In genomic region chr8:91516422-91516821, GRCm38 (mm10) we compare ENCODE assay signal across 19 mouse cellular contexts.
DNase-seq lines count a peak whose midpoint lies in the region; ATAC-seq lines count a peak whose summit lies in the region.
"Had no signal": no experiment of that assay in that cellular context is flagged by ENCODE, and none has a peak within 500 bp of the region (broad histone marks: within the 10 kb centered on the region; RNA-seq: fewer than 3 reads in every experiment).

No protein-coding gene starts in this region.

- 10% methylated on average over 7 of the region's 7 CpGs for WGBS in kidney, embryonic 14.5 days
- 7% methylated on average over 7 of the region's 7 CpGs for WGBS in neural tube, embryonic 11.5 days
- WGBS in limb, embryonic 12.5 days: 7% methylated on average over 7 of the region's 7 CpGs

- no peak for DNase-seq in kidney, adult 8-10 months
- DNase-seq in neural tube, embryonic 11.5 days (ENCODE audit: low spot score): no peak
- no peak for DNase-seq in neural tube, embryonic 10.5 days (ENCODE audit: extremely low spot score, low spot score)
- DNase-seq in right cerebral cortex, postnatal 25 days: no peak
- DNase-seq: adrenal gland, adult 2 months; adrenal gland, postnatal 25 days; cerebellum, adult 2 months; gastrocnemius, postnatal 36 days; heart, adult 11 months; heart, postnatal 10 days; heart, postnatal 4 days had no signal

- H3K4me3 ChIP-seq in kidney, embryonic 14.5 days (ENCODE audit: low read length): no peak overlapping the region
- no peak overlapping the region for H3K4me3 ChIP-seq in neural tube, embryonic 11.5 days (ENCODE audit: low read depth, low read length)
- H3K4me3 ChIP-seq in limb, embryonic 12.5 days (replicated peaks): no peak overlapping the region
- H3K4me3 ChIP-seq: embryonic facial prominence, embryonic 15.5 days; erythroblast, embryonic 14.5 days; forebrain, embryonic 10.5 days had no signal

- H3K4me2 ChIP-seq in kidney, embryonic 14.5 days (replicated peaks; ENCODE audit: low read depth, low read length): no peak overlapping the region
- peak overlapping the region; percentile 24; the same call in 1 of the 2 replicates for H3K4me2 ChIP-seq in neural tube, embryonic 11.5 days (ENCODE audit: low read depth)
- H3K4me2 ChIP-seq in limb, embryonic 12.5 days: 0 out of 2 replicates have a peak overlapping the region, but pooled peaks have one; percentile 1
- H3K4me2 ChIP-seq: embryonic facial prominence, embryonic 15.5 days; hindbrain, embryonic 14.5 days had no signal

- peak overlapping the region; percentile 12; the same call in 1 of the 2 replicates for H3K27ac ChIP-seq in kidney, embryonic 14.5 days (ENCODE audit: low read depth, low read length)
- peak overlapping the region; percentile 70; the same call in 1 of the 2 replicates for H3K27ac ChIP-seq in neural tube, embryonic 11.5 days (ENCODE audit: low read depth, low read length)
- H3K27ac ChIP-seq in limb, embryonic 12.5 days: no peak overlapping the region
- H3K27ac ChIP-seq: embryonic facial prominence, embryonic 15.5 days; forebrain, embryonic 10.5 days; hindbrain, embryonic 14.5 days had no signal

- peak; percentile 57; the same call in 1 of the 2 replicates for ATAC-seq in kidney, embryonic 14.5 days (ENCODE audit: low FRiP score, low TSS enrichment)
- ATAC-seq in neural tube, embryonic 11.5 days (ENCODE audit: insufficient read depth, low FRiP score, low TSS enrichment): no peak
- no peak for ATAC-seq in limb, embryonic 12.5 days (ENCODE audit: insufficient number of reproducible peaks, insufficient read depth, low FRiP score, low TSS enrichment, low read depth)
- ATAC-seq in cerebellum, adult (ENCODE audit: insufficient number of reproducible peaks, low FRiP score, low TSS enrichment): no peak
- ATAC-seq: forebrain, embryonic 14.5 days had no signal

- no peaks in the 10 kb centered on the region for H3K36me3 ChIP-seq in kidney, embryonic 14.5 days (ENCODE audit: control insufficient read depth, insufficient read depth, low read length)
- H3K36me3 ChIP-seq in neural tube, embryonic 11.5 days (ENCODE audit: control insufficient read depth, insufficient read depth, low read length): no peaks in the 10 kb centered on the region
- H3K36me3 ChIP-seq in limb, embryonic 12.5 days: no peaks in the 10 kb centered on the region
- H3K36me3 ChIP-seq: embryonic facial prominence, embryonic 15.5 days; forebrain, embryonic 10.5 days had no signal

- H3K9me3 ChIP-seq in kidney, embryonic 14.5 days (ENCODE audit: control insufficient read depth, low read length): no peaks in the 10 kb centered on the region
- no peaks in the 10 kb centered on the region for H3K9me3 ChIP-seq in neural tube, embryonic 11.5 days (ENCODE audit: control insufficient read depth, low read length)
- H3K9me3 ChIP-seq in limb, embryonic 12.5 days: no peaks in the 10 kb centered on the region
- H3K9me3 ChIP-seq: embryonic facial prominence, embryonic 15.5 days; forebrain, embryonic 10.5 days had no signal

- peaks cover 41% of the 10 kb centered on the region for H3K4me1 ChIP-seq in kidney, embryonic 14.5 days (ENCODE audit: control insufficient read depth, insufficient read depth, low read length)
- peaks cover 44% of the 10 kb centered on the region for H3K4me1 ChIP-seq in neural tube, embryonic 11.5 days (ENCODE audit: control insufficient read depth, insufficient read depth, low read length)
- H3K4me1 ChIP-seq in limb, embryonic 12.5 days (replicated peaks): peaks cover 37% of the 10 kb centered on the region
- H3K4me1 ChIP-seq: embryonic facial prominence, embryonic 15.5 days had no signal

- no peaks in the 10 kb centered on the region for H3K27me3 ChIP-seq in kidney, embryonic 14.5 days (ENCODE audit: control insufficient read depth, insufficient read depth, low read length)
- H3K27me3 ChIP-seq in neural tube, embryonic 11.5 days (ENCODE audit: control insufficient read depth, insufficient read depth, low read length): peaks cover under 1% of the 10 kb centered on the region; the same call in 1 of the 2 replicates
- H3K27me3 ChIP-seq in limb, embryonic 12.5 days: peaks cover 81% of the 10 kb centered on the region
- H3K27me3 ChIP-seq: embryonic facial prominence, embryonic 15.5 days had no signal

- no peak overlapping the region for H3K9ac ChIP-seq in kidney, embryonic 14.5 days (ENCODE audit: low read depth, low read length)
- H3K9ac ChIP-seq in neural tube, embryonic 11.5 days (ENCODE audit: low read length): no peak overlapping the region
- no peak overlapping the region for H3K9ac ChIP-seq in limb, embryonic 12.5 days (replicated peaks)
- H3K9ac ChIP-seq: embryonic facial prominence, embryonic 15.5 days; hindbrain, embryonic 14.5 days had no signal
